Mouse (Mus musculus): ENCODE data around the gene Dapk3.
"Not testable (repeated sequence)": the region's sequence is repeated elsewhere in the genome, so short reads cannot be mapped to it uniquely, and the experiment has no call there.

Gene Dapk3

GRCm38 (mm10) chr10:81201807-81202758, 19.3 kb downstream of the Dapk3 start, which contains the start of gene Nmrk2:
TSS of gene Nmrk2 (minus strand) at chr10:81202051.
- DNase-seq = peak; percentile 98

- peak; percentile 95 for DNase-seq
Measured at GRCm38 (mm10) chr10:81202978-81203720, 20.3 kb downstream of the Dapk3 start.

- peak; percentile 89 for DNase-seq
Measured at GRCm38 (mm10) chr10:81204137-81204536, 21.3 kb downstream of the Dapk3 start.

GRCm38 (mm10) chr10:81210154-81210553, 27.3 kb downstream of the Dapk3 start:
- peak; percentile 89 for DNase-seq

- no peak for DNase-seq
Measured at GRCm38 (mm10) chr10:81216260-81216659, 33.5 kb downstream of the Dapk3 start.

- peak; percentile 90 for DNase-seq
Measured at GRCm38 (mm10) chr10:81216810-81217209, 34.0 kb downstream of the Dapk3 start.

- not testable (repeated sequence) for DNase-seq
Measured at GRCm38 (mm10) chr10:81217267-81217666, 34.5 kb downstream of the Dapk3 start.

GRCm38 (mm10) chr10:81217964-81218363, 35.2 kb downstream of the Dapk3 start:
- peak; percentile 92 for DNase-seq

GRCm38 (mm10) chr10:81221402-81222015, 38.7 kb downstream of the Dapk3 start:
- no peak for DNase-seq

DNA sequence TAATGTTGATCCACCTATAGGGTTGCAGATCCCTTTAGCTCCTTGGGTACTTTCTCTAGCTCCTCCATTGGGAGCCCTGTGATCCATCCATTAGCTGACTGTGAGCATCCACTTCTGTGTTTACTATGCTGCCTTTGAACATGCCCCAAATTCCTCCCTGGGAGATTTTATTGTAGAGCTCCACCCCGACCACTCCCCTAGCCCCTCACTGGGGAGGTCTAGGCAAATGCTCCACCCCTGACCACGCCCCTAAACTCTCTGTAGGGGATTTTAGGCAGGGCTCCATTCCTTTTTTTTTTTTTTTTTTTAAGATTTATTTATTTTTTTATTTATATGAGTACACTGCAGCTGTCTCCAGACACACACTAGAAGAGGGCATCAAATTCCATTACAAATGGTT, 40.9 kb downstream of the Dapk3 start:
- DNase-seq = not testable (repeated sequence)

- no peak for DNase-seq
Measured at GRCm38 (mm10) chr10:81229735-81230437, 47.1 kb downstream of the Dapk3 start.

GRCm38 (mm10) chr10:81230438-81231332, 47.9 kb downstream of the Dapk3 start, which contains the start of gene Atcay:
TSS of gene Atcay (minus strand) at chr10:81230833.
- DNase-seq = no peak

DNA sequence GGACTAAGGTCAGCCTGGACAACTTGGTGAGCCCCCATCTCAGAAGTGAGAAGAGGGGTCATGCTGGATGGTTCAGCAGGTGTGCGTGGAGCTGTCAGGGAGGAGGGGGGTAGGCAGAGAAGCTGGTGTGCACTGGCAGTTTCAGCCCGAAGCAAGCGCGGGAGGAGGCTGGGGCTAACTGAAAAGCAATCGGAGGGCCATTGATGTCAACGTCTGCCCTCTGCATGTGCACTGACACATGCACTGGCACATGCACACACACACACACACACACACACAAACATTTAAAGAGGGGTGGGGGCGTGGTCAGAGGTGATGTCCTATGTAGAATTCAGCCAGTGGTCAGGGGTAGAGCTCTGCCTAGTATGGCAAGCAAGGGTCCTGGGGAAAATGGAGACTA, 48.6 kb downstream of the Dapk3 start:
- no peak for DNase-seq

GRCm38 (mm10) chr10:81232580-81233225, 49.9 kb downstream of the Dapk3 start, which contains the start of gene Zfr2:
TSS of gene Zfr2 (plus strand) at chr10:81233155.
- DNase-seq = peak; percentile 98

DNA sequence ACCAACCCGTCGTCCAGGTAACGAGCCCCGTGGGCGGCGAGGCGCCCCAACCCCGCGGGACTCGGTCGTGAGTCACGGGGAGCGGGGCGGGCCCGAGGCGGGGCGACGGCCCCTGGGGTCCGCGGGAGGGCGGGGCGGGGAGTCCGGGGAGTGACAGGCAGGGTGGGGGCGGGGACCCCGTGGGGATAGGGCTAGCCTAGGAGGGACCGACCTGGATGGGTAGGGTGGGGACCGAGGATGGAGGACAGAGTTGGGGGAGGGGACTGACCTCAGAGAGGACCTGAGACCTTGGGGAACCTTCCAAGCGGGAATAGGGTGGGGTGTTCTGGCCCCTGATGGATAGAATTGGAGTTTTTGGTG, 50.4 kb downstream of the Dapk3 start:
- no peak for DNase-seq

- DNase-seq = no peak
Measured at GRCm38 (mm10) chr10:81234206-81234605, 51.4 kb downstream of the Dapk3 start.

- DNase-seq = peak; percentile 90
Measured at GRCm38 (mm10) chr10:81236471-81237268, 53.9 kb downstream of the Dapk3 start.

GRCm38 (mm10) chr10:81238618-81239017, 55.8 kb downstream of the Dapk3 start:
- no peak for DNase-seq

- no peak for DNase-seq
Measured at GRCm38 (mm10) chr10:81240876-81241275, 58.1 kb downstream of the Dapk3 start.

DNA sequence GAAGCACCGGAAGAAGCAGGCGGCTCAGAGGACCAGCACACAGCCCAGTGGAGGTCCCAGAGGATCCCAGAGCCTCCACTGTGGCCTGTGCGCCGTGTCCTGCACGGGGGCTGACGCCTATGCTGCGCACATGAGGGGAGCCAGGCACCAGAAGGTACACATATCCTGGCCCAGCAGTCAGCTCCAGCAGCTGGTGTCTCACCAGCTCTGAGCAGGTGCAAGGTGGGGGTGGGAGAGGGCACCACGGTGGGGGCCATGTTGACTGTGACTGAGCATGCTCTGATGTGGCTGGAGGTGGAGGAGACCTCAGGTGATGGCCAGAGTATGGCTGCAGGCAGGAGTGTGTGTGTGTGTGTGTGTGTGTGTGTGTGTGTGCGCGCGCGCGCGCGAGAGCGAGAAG, 59.2 kb downstream of the Dapk3 start:
- DNase-seq = no peak
